Mouse (Mus musculus): ENCODE results near the gene Gabpb2. TPM values are rescaled to one million over a fixed set of nuclear protein-coding genes. Genes with fewer than 3 reads are reported as not detected.
A peak's percentile ranks its signal among the peaks of the same experiment; 100 is the strongest.
"Not testable (repeated sequence)": the region's sequence is repeated elsewhere in the genome, so short reads cannot be mapped to it uniquely, and the experiment has no call there.

Gene Gabpb2
- total and polyA plus RNA-seq, 2 experiments: 6.1 to 13.7 TPM

DNA sequence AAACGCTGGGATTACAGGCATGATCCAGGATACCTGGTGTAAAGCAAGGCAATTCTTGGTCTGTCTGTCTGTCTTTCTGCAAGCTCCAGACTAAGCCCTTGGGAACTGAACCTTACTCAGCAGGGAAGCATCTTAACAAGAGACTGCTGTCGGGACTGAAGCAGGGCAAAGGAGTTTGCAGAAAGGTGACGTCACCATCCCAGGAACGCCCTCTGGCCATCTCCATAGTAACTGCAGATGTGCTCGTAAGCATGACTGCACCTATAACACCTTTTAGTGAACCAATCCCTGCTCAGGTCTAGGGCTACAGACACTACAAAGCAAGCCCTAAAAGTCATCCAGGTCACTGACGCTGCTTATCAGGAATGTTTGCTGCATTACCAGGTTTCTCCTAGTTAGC is 6.6 kb upstream of the Gabpb2 start:
- Histone ChIP-seq H3K27me3 (ENCODE audit: control insufficient read depth, insufficient read depth, low read length) (no peaks in the 10 kb centered on the region), H3K4me3 (ENCODE audit: insufficient read depth, low read depth, low read length) (no peak overlapping the region), H3K36me3 (ENCODE audit: control insufficient read depth, insufficient read depth, low read length) (no peaks in the 10 kb centered on the region), H3K27ac (replicated peaks; ENCODE audit: insufficient read depth, low read depth, low read length) (no peak overlapping the region), H3K9ac (ENCODE audit: low read depth, low read length) (no peak overlapping the region), H3K4me1 (ENCODE audit: control insufficient read depth, insufficient read depth, low read length) (peaks cover 3% of the 10 kb centered on the region; the same call in 1 of the 2 replicates), H3K79me2 (ENCODE audit: control insufficient read depth, insufficient read depth, low read length) (peaks cover 3% of the 10 kb centered on the region; the same call in 1 of the 2 replicates)
- TF ChIP-seq CTCF (IDR thresholded peaks at IDR 0.05; ENCODE audit: low read depth, low read length): no peak
- no peak for TF ChIP-seq POLR2A (IDR thresholded peaks at IDR 0.05; ENCODE audit: extremely low read depth, insufficient read depth, low read length)
- peak; percentile 57 for DNase-seq (ENCODE audit: extremely low read depth, low read depth, low spot score)
- WGBS: 43% methylated on average over 6 of the region's 6 CpGs

DNA sequence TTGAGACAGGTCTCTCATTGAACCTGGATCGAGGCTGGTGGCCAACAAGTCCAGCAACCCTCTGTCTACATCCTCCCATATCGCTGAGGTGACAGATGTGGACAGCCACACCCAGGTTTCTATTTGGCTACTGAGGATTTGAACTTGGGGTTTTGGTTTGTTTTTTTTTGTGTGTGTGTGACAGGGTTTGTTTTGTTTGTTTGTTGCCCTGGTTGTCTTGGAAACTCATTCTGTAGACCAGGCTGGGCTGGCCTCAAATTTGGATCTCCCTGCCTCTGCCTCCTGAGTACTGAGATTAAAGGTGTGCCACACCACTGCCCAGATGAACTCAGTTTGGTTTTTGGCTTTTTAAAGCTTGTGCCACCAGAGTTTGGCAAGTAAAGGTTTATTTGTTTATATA is 5.3 kb upstream of the Gabpb2 start:
- H3K4me1 ChIP-seq (ENCODE audit: control insufficient read depth, insufficient read depth, low read length): peaks cover 2% of the 10 kb centered on the region; the same call in 1 of the 2 replicates
- DNase-seq (ENCODE audit: extremely low read depth, low read depth, low spot score): no peak
- no peak overlapping the region for H3K9ac ChIP-seq (ENCODE audit: low read depth, low read length)
- H3K79me2 ChIP-seq (ENCODE audit: control insufficient read depth, insufficient read depth, low read length): no peaks in the 10 kb centered on the region
- no peak for TF ChIP-seq CTCF (IDR thresholded peaks at IDR 0.05; ENCODE audit: low read depth, low read length)
- no peak for TF ChIP-seq POLR2A (IDR thresholded peaks at IDR 0.05; ENCODE audit: extremely low read depth, insufficient read depth, low read length)
- no peak overlapping the region for H3K27ac ChIP-seq (replicated peaks; ENCODE audit: insufficient read depth, low read depth, low read length)
- no peaks in the 10 kb centered on the region for H3K27me3 ChIP-seq (ENCODE audit: control insufficient read depth, insufficient read depth, low read length)
- no peak overlapping the region for H3K4me3 ChIP-seq (ENCODE audit: insufficient read depth, low read depth, low read length)
- WGBS: 84% methylated on average over 2 of the region's 2 CpGs
- no peaks in the 10 kb centered on the region for H3K36me3 ChIP-seq (ENCODE audit: control insufficient read depth, insufficient read depth, low read length)

DNA sequence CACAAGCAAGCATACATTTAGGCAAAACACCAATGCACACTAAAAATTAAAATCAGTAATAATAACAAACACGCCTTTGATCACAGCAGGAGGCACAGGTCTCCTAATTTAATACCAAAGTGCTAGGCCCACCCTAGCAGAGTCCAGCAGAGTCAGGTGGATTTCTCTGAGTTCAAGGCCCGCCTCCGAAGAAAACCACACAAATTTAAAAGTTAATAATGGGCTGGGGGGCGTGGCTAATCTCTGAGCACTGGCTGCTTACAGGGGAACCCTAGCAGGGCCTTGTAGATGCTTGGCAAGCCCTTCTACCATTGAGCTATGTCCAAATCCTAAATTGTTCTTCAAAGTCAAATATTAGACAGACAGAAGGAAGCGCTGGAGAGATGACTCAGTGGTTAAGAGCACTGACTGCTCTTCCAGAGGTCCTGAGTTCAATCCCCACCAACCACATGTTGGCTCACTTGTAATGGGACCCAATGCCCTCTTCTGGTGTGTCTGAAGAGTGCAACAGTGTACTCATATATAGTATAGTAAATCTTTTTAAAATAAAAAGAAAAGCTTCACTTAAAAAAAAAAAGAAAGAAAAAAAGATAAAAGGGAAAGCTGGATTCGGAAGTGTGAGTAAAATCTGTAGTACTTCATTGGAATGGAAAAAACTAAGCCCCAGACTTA is 886 bp upstream of the Gabpb2 start:
- H3K27me3 ChIP-seq (ENCODE audit: control insufficient read depth, insufficient read depth, low read length): no peaks in the 10 kb centered on the region
- peaks cover 4% of the 10 kb centered on the region; the same call in 1 of the 2 replicates for H3K79me2 ChIP-seq (ENCODE audit: control insufficient read depth, insufficient read depth, low read length)
- peaks cover 11% of the 10 kb centered on the region for H3K4me1 ChIP-seq (ENCODE audit: control insufficient read depth, insufficient read depth, low read length)
- no peak overlapping the region for H3K4me3 ChIP-seq (ENCODE audit: insufficient read depth, low read depth, low read length)
- 68% methylated on average over 6 of the region's 6 CpGs for WGBS
- H3K9ac ChIP-seq (ENCODE audit: low read depth, low read length): no peak overlapping the region
- no peak overlapping the region for H3K27ac ChIP-seq (replicated peaks; ENCODE audit: insufficient read depth, low read depth, low read length)
- H3K36me3 ChIP-seq (ENCODE audit: control insufficient read depth, insufficient read depth, low read length): peaks cover 4% of the 10 kb centered on the region
- no peak for DNase-seq (ENCODE audit: extremely low read depth, low read depth, low spot score)
- TF ChIP-seq POLR2A (IDR thresholded peaks at IDR 0.05; ENCODE audit: extremely low read depth, insufficient read depth, low read length): no peak
- no peak for TF ChIP-seq CTCF (IDR thresholded peaks at IDR 0.05; ENCODE audit: low read depth, low read length)

DNA sequence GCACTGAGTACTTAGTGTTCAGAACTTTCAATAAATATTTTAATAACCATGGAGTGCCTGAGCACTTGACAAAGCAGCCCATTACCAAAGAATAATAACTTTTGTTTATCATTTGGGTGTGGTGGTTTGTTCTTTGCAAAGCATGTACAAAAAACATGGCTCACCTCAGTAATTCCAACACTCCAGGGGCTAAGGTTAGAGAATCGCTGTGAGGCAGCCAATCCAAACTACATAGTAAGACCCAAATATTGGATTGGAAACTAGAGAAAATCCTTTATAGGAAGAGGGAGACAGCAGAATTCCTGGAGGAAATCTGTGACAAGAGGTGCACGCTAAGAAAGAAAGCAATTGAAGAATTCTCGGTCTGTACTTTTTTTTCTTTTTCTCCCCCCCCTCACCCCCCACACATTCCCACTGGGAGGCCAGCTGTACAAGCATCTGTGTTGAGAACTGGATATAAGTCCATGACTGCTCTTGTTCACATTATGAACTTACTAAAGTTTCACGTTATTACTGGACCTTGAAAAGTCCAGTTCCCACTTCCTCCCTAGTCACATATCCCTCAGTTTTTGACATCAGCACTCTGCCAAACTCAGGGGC is 961 bp downstream of the Gabpb2 start:
- no peak for DNase-seq (ENCODE audit: extremely low read depth, low read depth, low spot score)
- TF ChIP-seq POLR2A (IDR thresholded peaks at IDR 0.05; ENCODE audit: extremely low read depth, insufficient read depth, low read length) (no peak), CTCF (IDR thresholded peaks at IDR 0.05; ENCODE audit: low read depth, low read length) (no peak)
- peak overlapping the region; percentile 53; the same call in 1 of the 2 replicates for H3K9ac ChIP-seq (ENCODE audit: low read depth, low read length)
- peaks cover 4% of the 10 kb centered on the region; the same call in 1 of the 2 replicates for H3K79me2 ChIP-seq (ENCODE audit: control insufficient read depth, insufficient read depth, low read length)
- peaks cover 14% of the 10 kb centered on the region for H3K4me1 ChIP-seq (ENCODE audit: control insufficient read depth, insufficient read depth, low read length)
- 4% methylated on average over 4 of the region's 4 CpGs for WGBS
- H3K4me3 ChIP-seq (ENCODE audit: insufficient read depth, low read depth, low read length): peak overlapping the region; percentile 74
- peaks cover 4% of the 10 kb centered on the region for H3K36me3 ChIP-seq (ENCODE audit: control insufficient read depth, insufficient read depth, low read length)
- peak overlapping the region; percentile 58 for H3K27ac ChIP-seq (replicated peaks; ENCODE audit: insufficient read depth, low read depth, low read length)
- no peaks in the 10 kb centered on the region for H3K27me3 ChIP-seq (ENCODE audit: control insufficient read depth, insufficient read depth, low read length)

DNA sequence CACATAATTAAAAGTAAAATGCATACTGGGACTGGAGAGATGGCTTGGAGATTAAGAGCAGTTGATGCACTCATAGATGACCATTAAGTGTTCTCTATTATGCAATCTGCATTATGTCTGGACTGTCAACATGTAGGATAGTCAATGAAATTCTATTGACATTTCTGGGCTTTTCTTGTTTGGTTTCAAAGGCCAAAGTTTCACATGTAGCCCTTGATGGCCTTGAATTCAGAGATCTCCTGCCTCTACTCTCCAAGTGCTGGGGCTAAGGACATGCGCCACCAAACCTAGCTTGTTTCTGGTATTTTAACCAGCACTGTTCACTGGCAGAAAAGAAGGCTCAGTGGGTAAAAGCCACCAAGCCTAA is 4.1 kb downstream of the Gabpb2 start:
- Histone ChIP-seq H3K9ac (ENCODE audit: low read depth, low read length) (peak overlapping the region; percentile 17; the same call in 1 of the 2 replicates), H3K36me3 (ENCODE audit: control insufficient read depth, insufficient read depth, low read length) (peaks cover 4% of the 10 kb centered on the region), H3K79me2 (ENCODE audit: control insufficient read depth, insufficient read depth, low read length) (peaks cover 4% of the 10 kb centered on the region; the same call in 1 of the 2 replicates), H3K27ac (replicated peaks; ENCODE audit: insufficient read depth, low read depth, low read length) (peak overlapping the region; percentile 96), H3K4me1 (ENCODE audit: control insufficient read depth, insufficient read depth, low read length) (peaks cover 17% of the 10 kb centered on the region), H3K4me3 (ENCODE audit: insufficient read depth, low read depth, low read length) (no peak overlapping the region), H3K27me3 (ENCODE audit: control insufficient read depth, insufficient read depth, low read length) (no peaks in the 10 kb centered on the region)
- DNase-seq (ENCODE audit: extremely low read depth, low read depth, low spot score): peak; percentile 98
- no peak for TF ChIP-seq CTCF (IDR thresholded peaks at IDR 0.05; ENCODE audit: low read depth, low read length)
- no peak for TF ChIP-seq POLR2A (IDR thresholded peaks at IDR 0.05; ENCODE audit: extremely low read depth, insufficient read depth, low read length)
- 38% methylated on average over 1 of the region's 1 CpGs for WGBS

DNA sequence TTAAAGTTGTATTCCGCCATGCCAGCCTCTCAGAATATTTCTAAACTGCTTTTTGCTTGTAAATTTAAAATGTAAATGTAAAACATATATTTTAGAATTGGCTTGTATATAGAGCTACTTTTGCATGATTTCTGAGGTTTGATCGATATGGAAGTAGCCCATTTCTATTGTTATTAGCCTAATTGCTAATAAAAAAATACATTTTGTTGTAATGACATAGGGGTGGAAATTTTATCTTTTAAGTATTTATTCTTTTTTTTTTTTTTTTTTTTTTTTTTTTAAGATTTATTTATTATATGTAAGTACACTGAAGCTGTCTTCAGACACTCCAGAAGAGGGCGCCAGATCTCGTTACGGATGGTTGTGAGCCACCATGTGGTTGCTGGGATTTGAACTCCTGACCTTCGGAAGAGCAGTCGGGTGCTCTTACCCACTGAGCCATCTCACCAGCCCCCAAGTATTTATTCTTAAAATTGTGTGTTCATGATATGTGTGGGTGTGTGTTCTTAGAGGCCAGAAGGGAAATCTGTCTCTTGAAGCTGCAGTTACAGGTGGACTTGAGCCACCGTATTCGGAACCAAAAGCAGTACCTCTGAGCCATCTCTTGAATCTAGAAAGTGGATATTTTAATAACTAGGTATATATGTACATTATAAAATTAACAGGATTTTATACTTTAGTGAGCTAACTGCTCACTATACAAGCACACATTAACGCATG is 4.7 kb downstream of the Gabpb2 start:
- not testable (repeated sequence) for H3K36me3 ChIP-seq (ENCODE audit: control insufficient read depth, insufficient read depth, low read length); DNase-seq (ENCODE audit: extremely low read depth, low read depth, low spot score); H3K79me2 ChIP-seq (ENCODE audit: control insufficient read depth, insufficient read depth, low read length); H3K27me3 ChIP-seq (ENCODE audit: control insufficient read depth, insufficient read depth, low read length); H3K9ac ChIP-seq (ENCODE audit: low read depth, low read length); H3K4me3 ChIP-seq (ENCODE audit: insufficient read depth, low read depth, low read length)
- H3K4me1 ChIP-seq (ENCODE audit: control insufficient read depth, insufficient read depth, low read length): peaks cover 20% of the 10 kb centered on the region
- 47% methylated on average over 9 of the region's 10 CpGs for WGBS
- H3K27ac ChIP-seq (replicated peaks; ENCODE audit: insufficient read depth, low read depth, low read length): peak overlapping the region; percentile 74

Measured in liver, adult 2 months (tissue).